Mouse (Mus musculus): ENCODE data around the gene Rbm19. TPM values are rescaled to one million over a fixed set of nuclear protein-coding genes. Genes with fewer than 3 reads are reported as not detected.
A peak's percentile ranks its signal among the peaks of the same experiment; 100 is the strongest.

The Rbm19 gene
- 19.7 and 21.3 TPM in 2 replicates for polyA plus RNA-seq (2015; fragmentation: Nextera tagmentation; extraction: Ambion mirVana)

- under 1% methylated on average over 46 of the region's 46 CpGs for WGBS
- H3K36me3 ChIP-seq = peaks cover 23% of the 10 kb centered on the region
- H3K4me1 ChIP-seq = 0 out of 2 replicates have a peak, but pooled peaks cover 6% of the 10 kb centered on the region
- H3K27ac ChIP-seq = no peak within 1 kb of the TSS; the same call in 1 of the 2 replicates
- peak; percentile 86 for ATAC-seq (ENCODE audit: borderline replicate concordance, extremely low read depth, low FRiP score, low TSS enrichment)
- peak within 1 kb of the TSS; percentile 61 for H3K9ac ChIP-seq
- no peaks in the 10 kb centered on the region for H3K9me3 ChIP-seq
- H3K27me3 ChIP-seq = no peaks in the 10 kb centered on the region
- peak within 1 kb of the TSS; percentile 77 for H3K4me2 ChIP-seq
- H3K4me3 ChIP-seq = peak within 1 kb of the TSS; percentile 77
Observed at GRCm38 (mm10) chr5:120116261-120117050, at the start of gene Rbm19. TSS of gene Rbm19 (plus strand) at chr5:120116465.

- Histone ChIP-seq H3K9ac (no peak overlapping the region), H3K9me3 (no peaks in the 10 kb centered on the region), H3K4me2 (no peak overlapping the region), H3K4me1 (peaks cover 14% of the 10 kb centered on the region), H3K27ac (no peak overlapping the region), H3K36me3 (no peaks in the 10 kb centered on the region), H3K27me3 (no peaks in the 10 kb centered on the region), H3K4me3 (no peak overlapping the region)
- WGBS = 6% methylated on average over 6 of the region's 6 CpGs
- ATAC-seq (ENCODE audit: borderline replicate concordance, extremely low read depth, low FRiP score, low TSS enrichment) = no peak
Observed at GRCm38 (mm10) chr5:120067266-120067665, 49.0 kb upstream of the Rbm19 start.

DNA sequence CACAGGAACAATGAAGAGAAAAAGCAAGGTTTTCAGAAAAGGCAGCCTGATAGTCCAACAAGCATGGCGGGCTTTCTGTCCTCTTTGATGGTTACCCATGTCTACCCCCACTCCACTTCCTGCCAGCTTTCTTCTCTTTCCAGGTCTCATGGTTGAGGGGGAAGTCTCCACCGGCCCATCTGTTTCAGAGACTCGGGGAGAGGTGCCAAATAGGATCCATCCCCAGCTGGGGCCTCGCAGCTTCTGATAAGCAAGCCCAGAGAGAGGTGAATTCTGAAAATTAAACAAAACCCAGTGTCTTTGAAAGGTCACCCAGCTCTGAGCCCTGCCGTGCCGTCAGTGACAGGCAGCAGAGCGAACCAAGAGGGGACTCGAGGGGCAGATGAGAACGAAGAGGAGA lies 42.2 kb upstream of the Rbm19 start:
- no peaks in the 10 kb centered on the region for H3K27me3 ChIP-seq
- H3K36me3 ChIP-seq = no peaks in the 10 kb centered on the region
- no peak overlapping the region for H3K9ac ChIP-seq
- no peak for ATAC-seq (ENCODE audit: borderline replicate concordance, extremely low read depth, low FRiP score, low TSS enrichment)
- H3K4me1 ChIP-seq = peaks cover 5% of the 10 kb centered on the region
- WGBS = 12% methylated on average over 9 of the region's 9 CpGs
- no peak overlapping the region for H3K27ac ChIP-seq
- H3K4me3 ChIP-seq = no peak overlapping the region
- H3K9me3 ChIP-seq = no peaks in the 10 kb centered on the region
- H3K4me2 ChIP-seq = no peak overlapping the region

GRCm38 (mm10) chr5:120080027-120080426 lies 36.2 kb upstream of the Rbm19 start:
- Histone ChIP-seq H3K9me3 (no peaks in the 10 kb centered on the region), H3K4me3 (no peak overlapping the region), H3K36me3 (no peaks in the 10 kb centered on the region), H3K4me2 (no peak overlapping the region), H3K9ac (no peak overlapping the region), H3K27me3 (peaks cover 5% of the 10 kb centered on the region; the same call in 1 of the 2 replicates), H3K4me1 (no peaks in the 10 kb centered on the region), H3K27ac (no peak overlapping the region)
- WGBS = 15% methylated on average over 9 of the region's 9 CpGs
- no peak for ATAC-seq (ENCODE audit: borderline replicate concordance, extremely low read depth, low FRiP score, low TSS enrichment)

- Histone ChIP-seq H3K4me2 (no peak overlapping the region), H3K27ac (no peak overlapping the region), H3K9me3 (no peaks in the 10 kb centered on the region), H3K4me3 (no peak overlapping the region), H3K4me1 (no peaks in the 10 kb centered on the region), H3K36me3 (no peaks in the 10 kb centered on the region), H3K27me3 (peaks cover 5% of the 10 kb centered on the region; the same call in 1 of the 2 replicates), H3K9ac (no peak overlapping the region)
- no peak for ATAC-seq (ENCODE audit: borderline replicate concordance, extremely low read depth, low FRiP score, low TSS enrichment)
- 64% methylated on average over 6 of the region's 6 CpGs for WGBS
Observed at GRCm38 (mm10) chr5:120080468-120080867, 35.8 kb upstream of the Rbm19 start.

GRCm38 (mm10) chr5:120088561-120088960 lies 27.7 kb upstream of the Rbm19 start:
- WGBS = 2% methylated on average over 16 of the region's 16 CpGs
- Histone ChIP-seq H3K36me3 (no peaks in the 10 kb centered on the region), H3K4me3 (no peak overlapping the region), H3K27me3 (no peaks in the 10 kb centered on the region), H3K4me2 (peak overlapping the region; percentile 40), H3K27ac (no peak overlapping the region), H3K9me3 (no peaks in the 10 kb centered on the region), H3K4me1 (peaks cover 8% of the 10 kb centered on the region), H3K9ac (no peak overlapping the region)
- ATAC-seq (ENCODE audit: borderline replicate concordance, extremely low read depth, low FRiP score, low TSS enrichment) = peak; percentile 36; the same call in 1 of the 2 replicates

- H3K4me3 ChIP-seq = no peak overlapping the region
- no peaks in the 10 kb centered on the region for H3K9me3 ChIP-seq
- no peaks in the 10 kb centered on the region for H3K27me3 ChIP-seq
- H3K4me1 ChIP-seq = peaks cover 16% of the 10 kb centered on the region; the same call in 1 of the 2 replicates
- H3K36me3 ChIP-seq = no peaks in the 10 kb centered on the region
- ATAC-seq (ENCODE audit: borderline replicate concordance, extremely low read depth, low FRiP score, low TSS enrichment) = no peak
- no peak overlapping the region for H3K27ac ChIP-seq
- no peak overlapping the region for H3K9ac ChIP-seq
- H3K4me2 ChIP-seq = no peak overlapping the region
- 52% methylated on average over 7 of the region's 7 CpGs for WGBS
Observed at GRCm38 (mm10) chr5:120094602-120095001, 21.7 kb upstream of the Rbm19 start.

- no peaks in the 10 kb centered on the region for H3K27me3 ChIP-seq
- no peak for ATAC-seq (ENCODE audit: borderline replicate concordance, extremely low read depth, low FRiP score, low TSS enrichment)
- H3K4me3 ChIP-seq = no peak overlapping the region
- peak overlapping the region; percentile 5; the same call in 1 of the 2 replicates for H3K4me2 ChIP-seq
- H3K9ac ChIP-seq = no peak overlapping the region
- no peaks in the 10 kb centered on the region for H3K9me3 ChIP-seq
- H3K27ac ChIP-seq = peak overlapping the region; percentile 51
- 24% methylated on average over 9 of the region's 9 CpGs for WGBS
- peaks cover 20% of the 10 kb centered on the region; the same call in 1 of the 2 replicates for H3K4me1 ChIP-seq
- H3K36me3 ChIP-seq = no peaks in the 10 kb centered on the region
Observed at GRCm38 (mm10) chr5:120097042-120097441, 19.2 kb upstream of the Rbm19 start.

- H3K36me3 ChIP-seq = no peaks in the 10 kb centered on the region
- no peaks in the 10 kb centered on the region for H3K27me3 ChIP-seq
- no peak overlapping the region for H3K4me2 ChIP-seq
- H3K9me3 ChIP-seq = no peaks in the 10 kb centered on the region
- peak overlapping the region; percentile 95; the same call in 1 of the 2 replicates for H3K27ac ChIP-seq
- H3K4me3 ChIP-seq = no peak overlapping the region
- ATAC-seq (ENCODE audit: borderline replicate concordance, extremely low read depth, low FRiP score, low TSS enrichment) = no peak
- 88% methylated on average over 6 of the region's 6 CpGs for WGBS
- peaks cover 32% of the 10 kb centered on the region; the same call in 1 of the 2 replicates for H3K4me1 ChIP-seq
- no peak overlapping the region for H3K9ac ChIP-seq
Observed at GRCm38 (mm10) chr5:120100814-120101213, 15.5 kb upstream of the Rbm19 start.

DNA sequence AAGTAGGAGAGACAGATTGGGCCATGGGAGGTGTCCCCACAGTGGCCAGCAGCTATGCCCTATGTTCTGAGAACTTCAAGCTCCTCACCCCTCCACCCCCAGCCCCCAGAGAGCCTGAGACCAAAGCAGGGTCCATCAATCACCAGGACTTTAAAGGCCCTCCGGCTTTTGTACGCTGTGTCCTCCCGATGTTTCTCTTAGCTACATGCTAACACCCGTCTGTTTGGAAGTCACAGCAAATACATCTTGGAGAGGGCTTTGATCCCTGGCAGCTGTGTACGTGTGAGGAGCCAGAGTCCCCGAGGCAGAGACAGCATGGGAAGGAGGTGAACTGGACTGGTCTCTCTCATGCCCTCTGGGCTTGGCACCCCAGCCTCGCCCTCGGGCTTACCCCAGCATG lies 14.2 kb upstream of the Rbm19 start:
- Histone ChIP-seq H3K27me3 (no peaks in the 10 kb centered on the region), H3K27ac (peak overlapping the region; percentile 95), H3K4me2 (no peak overlapping the region), H3K36me3 (no peaks in the 10 kb centered on the region), H3K4me3 (no peak overlapping the region), H3K9ac (no peak overlapping the region), H3K4me1 (peaks cover 25% of the 10 kb centered on the region; the same call in 1 of the 2 replicates), H3K9me3 (no peaks in the 10 kb centered on the region)
- 15% methylated on average over 8 of the region's 8 CpGs for WGBS
- ATAC-seq (ENCODE audit: borderline replicate concordance, extremely low read depth, low FRiP score, low TSS enrichment) = peak; percentile 91

GRCm38 (mm10) chr5:120102732-120103131 lies 13.5 kb upstream of the Rbm19 start:
- peak overlapping the region; percentile 95 for H3K27ac ChIP-seq
- no peak overlapping the region for H3K4me2 ChIP-seq
- no peak overlapping the region for H3K9ac ChIP-seq
- H3K4me3 ChIP-seq = no peak overlapping the region
- no peaks in the 10 kb centered on the region for H3K36me3 ChIP-seq
- peaks cover 19% of the 10 kb centered on the region; the same call in 1 of the 2 replicates for H3K4me1 ChIP-seq
- peak; percentile 74; the same call in 1 of the 2 replicates for ATAC-seq (ENCODE audit: borderline replicate concordance, extremely low read depth, low FRiP score, low TSS enrichment)
- no peaks in the 10 kb centered on the region for H3K9me3 ChIP-seq
- WGBS = 5% methylated on average over 12 of the region's 12 CpGs
- no peaks in the 10 kb centered on the region for H3K27me3 ChIP-seq

DNA sequence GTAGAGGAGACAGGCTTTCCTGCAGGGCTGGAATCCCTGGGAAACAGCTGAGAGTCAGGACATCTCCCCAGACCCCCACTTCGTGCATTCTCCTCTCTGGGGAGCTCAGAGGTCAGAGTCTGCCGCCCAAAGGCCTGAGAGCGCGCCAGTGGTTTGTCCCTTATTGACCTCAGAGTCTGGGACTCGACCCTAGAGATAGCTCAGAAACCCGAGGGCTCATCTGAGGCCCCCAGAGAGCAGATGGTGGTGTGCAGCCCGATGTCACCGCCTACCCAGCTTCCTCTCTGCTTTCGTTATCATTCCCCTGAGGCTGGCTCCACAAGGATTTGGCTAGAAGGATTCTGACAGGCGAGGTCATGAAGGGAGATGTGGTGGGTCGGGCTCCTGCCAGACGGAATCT lies 12.8 kb upstream of the Rbm19 start:
- Histone ChIP-seq H3K4me2 (no peak overlapping the region), H3K27ac (peak overlapping the region; percentile 95)

More for the DNA sequence above, 12.8 kb upstream of the Rbm19 start:
- H3K9me3 ChIP-seq = no peaks in the 10 kb centered on the region
- 34% methylated on average over 12 of the region's 12 CpGs for WGBS
- no peak overlapping the region for H3K4me3 ChIP-seq
- peaks cover 19% of the 10 kb centered on the region; the same call in 1 of the 2 replicates for H3K4me1 ChIP-seq
- H3K9ac ChIP-seq = no peak overlapping the region
- no peaks in the 10 kb centered on the region for H3K27me3 ChIP-seq
- no peaks in the 10 kb centered on the region for H3K36me3 ChIP-seq
- no peak for ATAC-seq (ENCODE audit: borderline replicate concordance, extremely low read depth, low FRiP score, low TSS enrichment)
